Mouse (Mus musculus) lung, postnatal 14 days (tissue): Measurements from ENCODE around the gene Prcp.
"Not testable (repeated sequence)": the region's sequence is repeated elsewhere in the genome, so short reads cannot be mapped to it uniquely, and the experiment has no call there.

ENCODE experiments used
- DNase-seq: peaks from one replicate; pipeline ENCODE4 v3.0.0; 2021

Prcp gene

DNA sequence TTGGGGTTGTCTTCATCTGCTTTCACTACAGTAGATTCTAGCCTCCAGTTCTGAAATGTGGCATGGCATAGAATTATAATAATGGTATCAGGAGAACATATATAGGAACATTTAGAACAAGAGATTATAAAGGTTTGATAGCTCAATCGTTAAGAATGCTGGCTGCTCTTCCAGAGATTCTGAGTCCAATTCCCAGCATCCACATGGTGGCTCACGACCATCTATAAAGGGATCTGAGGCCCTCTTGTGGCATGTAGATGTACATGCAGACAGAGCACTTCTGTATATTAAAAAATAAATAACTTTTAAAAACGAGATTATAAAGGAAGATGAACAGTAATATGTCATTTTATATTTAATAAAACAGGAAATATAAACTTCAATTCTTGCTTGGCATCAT lies 19.2 kb downstream of the Prcp start:
- no peak for DNase-seq

GRCm38 (mm10) chr7:92896036-92896435 lies 21.8 kb downstream of the Prcp start:
- no peak for DNase-seq

DNA sequence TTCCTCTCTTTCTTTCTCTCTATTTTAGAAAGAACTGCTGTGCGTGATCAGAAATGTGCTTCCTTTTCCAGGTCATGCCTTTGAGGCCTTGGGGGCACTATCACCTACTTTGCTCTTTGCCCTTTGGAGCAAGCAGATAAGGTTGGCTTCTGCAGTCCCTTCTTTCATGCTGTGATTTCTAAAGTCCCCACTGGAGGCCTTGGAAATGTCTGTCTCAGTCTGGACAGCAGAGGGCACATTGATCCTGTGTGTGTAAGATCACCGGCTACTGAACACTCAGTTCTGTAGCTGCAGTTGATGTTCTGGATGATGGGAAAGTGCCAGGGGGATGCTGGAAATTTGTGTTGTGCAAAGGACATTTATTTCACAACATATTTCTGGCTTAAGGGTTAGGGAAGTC lies 22.8 kb downstream of the Prcp start:
- DNase-seq, result peak; percentile 19

- DNase-seq, result peak; percentile 84
These were observed 29.2 kb downstream of the Prcp start for GRCm38 (mm10) chr7:92903360-92904038.

DNA sequence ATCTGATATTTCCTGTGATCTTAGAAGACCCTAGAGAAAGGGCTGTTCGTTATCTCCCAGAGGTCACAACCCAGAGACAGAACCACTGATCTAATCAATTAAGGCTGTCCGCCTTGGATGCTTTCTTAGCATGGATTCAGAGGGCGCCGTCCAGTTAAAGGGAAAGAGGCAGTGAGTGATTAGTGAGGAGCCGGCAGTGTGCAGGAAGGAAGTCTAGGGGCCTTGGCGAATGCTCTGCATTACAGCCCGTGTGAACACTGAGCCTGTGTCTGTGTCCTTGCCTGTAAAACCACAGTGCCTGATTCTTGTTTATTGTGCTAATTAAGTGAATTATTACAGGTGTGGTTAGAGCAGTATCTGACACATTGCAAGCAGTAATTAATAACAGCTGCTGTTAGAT lies 30.0 kb downstream of the Prcp start:
- DNase-seq, result not testable (repeated sequence)

- DNase-seq, result no peak
These were observed 46.0 kb downstream of the Prcp start for GRCm38 (mm10) chr7:92920172-92920856.

- no peak for DNase-seq
These were observed 46.5 kb downstream of the Prcp start for GRCm38 (mm10) chr7:92920857-92921172.

DNA sequence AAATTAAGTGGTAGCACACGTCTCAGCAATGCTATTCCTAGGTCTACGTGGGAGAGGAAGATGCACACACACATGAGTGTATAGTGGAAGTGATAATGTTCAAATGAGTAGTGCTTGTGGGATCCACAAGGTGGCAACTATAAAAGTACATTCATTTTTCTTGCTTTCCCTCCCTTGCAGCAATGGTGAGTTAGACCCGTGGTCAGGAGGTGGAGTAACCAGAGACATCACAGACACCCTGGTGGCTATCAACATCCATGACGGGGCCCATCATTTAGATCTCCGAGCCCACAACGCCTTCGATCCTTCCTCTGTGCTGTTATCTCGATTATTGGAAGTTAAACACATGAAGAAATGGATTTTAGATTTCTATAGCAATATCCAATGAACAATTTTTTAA lies 58.5 kb downstream of the Prcp start:
- DNase-seq, result no peak

DNA sequence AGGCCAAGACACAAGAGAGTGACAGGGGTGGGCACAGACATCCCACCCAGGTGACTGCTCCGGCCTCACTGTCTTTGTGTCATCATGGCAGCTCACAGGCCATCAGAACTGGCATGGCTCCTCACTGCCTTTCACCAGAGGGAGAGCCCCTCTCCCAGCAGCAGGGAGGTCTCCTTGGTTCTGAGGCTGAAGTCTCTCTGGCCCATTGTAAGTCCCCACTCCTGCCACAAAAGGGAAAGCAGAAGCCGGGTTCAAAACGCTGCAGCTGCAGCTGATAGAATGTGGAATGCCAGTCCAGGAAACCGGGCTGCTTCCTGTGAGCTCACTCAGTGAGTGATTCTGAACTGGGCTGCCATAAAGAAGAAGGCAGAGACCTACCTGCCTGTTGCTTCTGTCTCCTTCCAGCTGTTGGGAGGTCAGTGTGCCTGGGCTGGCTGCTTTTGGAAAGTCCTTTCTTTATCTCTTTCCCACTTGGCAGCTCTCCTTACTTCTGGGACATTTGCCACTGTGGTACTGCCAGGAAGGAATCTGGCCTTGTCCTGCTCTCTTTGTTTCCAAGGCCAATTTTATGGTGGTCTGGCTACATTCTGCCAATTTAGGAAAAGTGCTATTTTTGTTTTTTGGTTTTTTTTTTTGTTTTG lies 59.2 kb downstream of the Prcp start:
- peak; percentile 21 for DNase-seq

- DNase-seq, result no peak
These were observed 62.5 kb downstream of the Prcp start for GRCm38 (mm10) chr7:92936747-92937146.

DNA sequence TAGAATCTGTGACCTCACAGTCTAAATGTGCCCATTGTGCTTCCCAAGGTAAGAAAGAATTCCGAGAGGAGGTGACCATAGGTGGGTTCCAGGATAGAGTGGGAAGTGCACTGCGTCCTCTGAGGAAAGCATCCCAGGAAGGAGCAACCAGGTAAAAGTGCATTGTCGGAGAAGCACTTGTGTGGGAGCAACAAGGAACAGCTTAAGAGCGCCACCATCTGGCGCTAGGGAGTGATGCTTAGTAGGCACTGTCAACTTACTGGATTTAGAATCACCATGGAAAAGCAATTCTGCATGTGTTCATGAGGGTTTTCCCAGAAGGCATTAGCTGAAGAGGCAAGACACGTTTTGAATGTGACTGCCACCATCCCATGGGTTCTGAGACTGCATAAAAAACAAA lies 63.7 kb downstream of the Prcp start:
- no peak for DNase-seq

GRCm38 (mm10) chr7:92939776-92940175 lies 65.5 kb downstream of the Prcp start:
- no peak for DNase-seq

DNA sequence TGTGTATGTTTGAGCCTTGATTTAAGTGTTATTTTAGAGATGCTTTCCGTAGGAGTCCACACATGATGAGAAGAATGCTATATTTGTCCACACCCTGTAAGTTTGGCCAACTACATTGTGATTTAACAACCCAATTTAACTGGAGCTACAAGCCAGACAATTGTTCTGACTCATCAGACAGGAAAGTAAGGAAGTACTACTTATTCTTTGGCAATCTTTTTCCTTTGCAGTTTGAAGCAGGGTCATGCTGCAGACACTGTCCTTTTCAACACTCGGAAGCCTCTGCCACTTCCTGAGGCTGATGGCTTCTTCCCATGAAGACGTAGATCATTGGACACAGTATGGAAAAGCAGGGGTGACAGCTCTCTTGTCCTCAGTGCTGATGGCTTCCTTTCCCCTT lies 76.5 kb downstream of the Prcp start:
- peak; percentile 8 for DNase-seq

DNA sequence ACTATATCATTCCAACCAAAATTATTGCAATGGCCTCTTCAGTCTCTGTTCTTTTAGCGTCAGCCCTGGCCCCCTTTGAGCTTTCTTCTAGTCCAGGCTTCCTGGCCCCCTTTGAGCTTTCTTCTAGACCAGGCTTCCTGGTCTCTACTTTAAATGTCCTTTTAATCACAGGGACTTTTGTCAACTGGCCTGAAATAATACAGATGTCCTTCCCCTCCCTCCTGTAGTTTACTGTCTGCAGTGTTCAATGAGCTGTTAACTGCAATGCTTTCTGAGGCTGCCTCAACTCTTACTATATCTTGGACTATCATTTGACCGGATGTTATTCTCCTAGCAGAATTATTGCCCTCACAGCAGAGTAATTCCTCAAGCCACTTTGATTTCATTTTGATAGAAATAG lies 77.9 kb downstream of the Prcp start:
- DNase-seq, result no peak

DNA sequence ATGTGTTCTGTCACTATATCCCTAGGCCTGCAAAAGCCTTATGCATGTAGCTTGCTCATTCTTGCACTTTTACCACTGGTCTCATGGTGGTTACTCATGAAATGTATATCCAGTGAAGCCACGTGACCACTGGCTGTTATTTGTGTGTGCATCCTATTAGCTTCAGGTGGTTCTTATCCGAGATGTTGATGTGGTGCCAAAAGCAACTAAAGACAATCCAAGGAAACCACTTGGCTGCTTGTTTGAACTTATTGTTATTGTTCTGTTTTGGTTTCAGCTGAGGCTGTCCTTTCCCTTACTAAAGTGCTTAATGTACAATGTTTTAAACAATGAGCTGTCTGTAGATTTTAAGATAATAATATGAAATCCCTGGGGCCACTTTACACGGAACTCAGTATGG lies 85.5 kb downstream of the Prcp start:
- no peak for DNase-seq

- no peak for DNase-seq
These were observed 87.6 kb downstream of the Prcp start for GRCm38 (mm10) chr7:92961876-92962275.

- peak; percentile 51 for DNase-seq
These were observed 90.7 kb downstream of the Prcp start for GRCm38 (mm10) chr7:92964754-92965501.

- peak; percentile 30 for DNase-seq
These were observed 93.3 kb downstream of the Prcp start for GRCm38 (mm10) chr7:92967381-92968127.

- DNase-seq, result no peak
These were observed 103.2 kb downstream of the Prcp start for GRCm38 (mm10) chr7:92977429-92977828.

GRCm38 (mm10) chr7:92978225-92978624 lies 104.0 kb downstream of the Prcp start:
- DNase-seq, result no peak

DNA sequence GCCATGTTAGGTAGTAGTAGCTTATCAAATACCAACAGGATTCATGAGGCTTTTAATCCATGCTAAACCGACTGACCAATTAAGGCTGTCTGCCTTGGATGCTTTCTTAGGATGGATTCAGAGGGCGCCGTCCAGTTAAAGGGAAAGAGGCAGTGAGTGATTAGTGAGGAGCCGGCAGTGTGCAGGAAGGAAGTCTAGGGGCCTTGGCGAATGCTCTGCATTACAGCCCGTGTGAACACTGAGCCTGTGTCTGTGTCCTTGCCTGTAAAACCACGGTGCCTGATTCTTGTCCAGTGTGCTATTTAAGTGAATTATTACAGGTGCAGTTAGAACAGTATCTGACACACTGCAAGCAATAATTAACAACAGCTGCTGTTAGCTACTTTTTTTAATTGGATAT lies 104.5 kb downstream of the Prcp start:
- DNase-seq, result not testable (repeated sequence)

GRCm38 (mm10) chr7:92980741-92981140 lies 106.5 kb downstream of the Prcp start:
- DNase-seq, result no peak

DNA sequence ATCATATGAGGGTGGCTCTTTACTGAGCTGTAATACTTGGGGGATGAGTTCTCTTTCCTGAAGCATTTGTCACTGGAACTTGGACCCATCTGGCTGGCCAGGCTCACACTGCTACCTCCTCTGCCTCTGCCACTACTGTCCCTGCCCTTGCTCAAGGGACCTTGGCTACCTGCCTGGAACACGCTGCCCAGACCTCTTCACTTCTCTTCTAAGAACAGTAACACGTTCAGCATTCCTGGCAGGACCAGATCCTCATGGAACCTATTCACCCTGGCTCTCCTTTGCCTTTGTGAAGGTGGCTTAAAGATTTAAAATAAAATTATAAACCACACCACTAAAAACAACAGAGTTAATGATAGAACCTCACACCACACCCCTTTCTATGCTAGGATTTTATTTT lies 107.6 kb downstream of the Prcp start:
- DNase-seq, result peak; percentile 11
